Mouse (Mus musculus) lung, postnatal 4 days (tissue): ENCODE measurements around the gene Serpina3a.

Experiments used
- DNase-seq, 2 experiments: peaks; one replicate each; pipeline ENCODE4 v3.0.0; 2021

Serpina3a gene

DNA sequence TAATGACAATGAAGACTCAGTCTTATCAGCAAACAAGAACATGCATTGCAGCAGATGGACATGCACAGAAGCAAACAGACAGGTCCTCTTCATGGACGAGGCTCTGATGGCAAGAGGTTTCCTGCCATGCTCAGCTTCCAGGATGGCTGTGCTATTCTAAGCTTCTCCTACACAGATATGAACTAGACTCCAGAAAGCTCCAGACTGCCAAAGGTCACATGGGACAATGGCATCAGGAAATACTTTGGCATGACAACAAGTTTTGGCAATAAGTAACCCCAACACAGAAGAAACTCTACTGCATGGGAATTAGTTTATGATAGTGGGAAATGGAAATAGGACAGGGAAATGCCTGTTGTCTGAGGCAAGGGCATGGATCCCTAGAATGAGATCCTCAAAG is 30.8 kb downstream of the Serpina3a start:
- DNase-seq, result no peak

DNA sequence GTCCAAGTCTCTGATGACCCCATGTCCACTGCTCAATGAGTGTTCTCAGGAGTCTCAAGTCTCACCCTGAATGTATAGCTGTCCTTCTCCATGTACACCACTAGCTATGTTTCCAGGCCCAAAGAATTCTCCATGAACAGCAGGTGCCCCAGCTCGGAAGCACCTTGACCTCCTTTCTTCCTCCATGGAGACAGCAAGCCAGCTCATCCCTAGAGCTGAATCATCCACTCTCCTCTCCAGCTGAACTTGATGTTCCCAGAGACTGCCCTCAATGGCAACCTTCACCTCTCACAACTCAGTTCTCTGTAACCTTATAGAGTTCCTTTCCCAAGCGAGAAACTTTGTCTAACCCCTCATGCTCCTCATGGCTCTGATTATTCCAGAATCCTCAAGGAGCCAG is 33.0 kb downstream of the Serpina3a start:
- no peak for DNase-seq

DNA sequence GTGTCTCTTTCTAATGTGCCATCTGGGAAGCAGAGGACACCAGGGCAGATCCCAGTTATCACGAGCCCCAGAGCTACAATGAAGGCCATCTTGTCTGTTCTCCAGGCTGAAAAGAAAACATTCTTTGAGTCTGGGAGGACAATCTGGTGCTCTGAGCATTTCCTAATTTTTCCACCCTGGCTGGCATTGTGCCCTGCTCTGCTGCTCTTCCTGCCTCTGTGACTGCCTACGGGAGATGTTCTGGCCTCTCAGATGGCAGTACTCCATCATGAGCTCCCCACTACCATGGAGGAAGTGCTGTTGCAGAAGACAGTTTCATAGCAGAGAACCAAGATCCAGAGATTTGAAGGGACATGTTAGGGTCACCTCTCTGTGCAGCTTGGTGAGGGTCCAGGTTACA is 39.5 kb downstream of the Serpina3a start:
- DNase-seq, result peak in 1 of 2 experiments; percentile 31

DNA sequence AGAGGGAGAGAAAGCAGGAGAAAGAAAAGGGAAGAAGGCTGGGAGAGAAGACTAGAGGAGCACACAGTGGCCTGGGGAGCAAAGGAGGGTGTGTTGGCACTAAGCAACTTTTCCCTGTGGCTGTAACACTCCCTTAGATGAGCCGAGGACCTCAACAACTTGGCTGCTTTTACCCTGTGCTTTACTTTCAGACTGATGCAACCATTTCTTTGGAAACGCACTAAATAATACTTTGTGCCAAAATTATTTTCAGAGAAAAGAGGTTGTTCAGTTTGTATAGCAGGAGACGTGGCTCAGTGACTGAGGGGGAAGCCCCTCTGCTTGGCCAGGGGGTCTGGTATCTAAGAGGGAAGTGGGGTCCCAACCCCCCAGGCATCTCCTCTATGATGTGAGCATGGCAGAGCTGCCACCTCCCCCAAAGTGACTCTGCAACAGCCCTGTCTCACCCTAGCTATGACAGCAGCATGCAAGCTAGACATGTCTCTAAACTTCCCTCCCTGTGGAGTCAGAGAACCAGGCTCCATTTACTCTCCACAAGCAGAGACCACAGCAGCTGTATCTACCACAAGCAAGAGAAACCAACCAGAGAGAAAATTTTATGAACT is 40.6 kb downstream of the Serpina3a start:
- DNase-seq, result no peak

DNA sequence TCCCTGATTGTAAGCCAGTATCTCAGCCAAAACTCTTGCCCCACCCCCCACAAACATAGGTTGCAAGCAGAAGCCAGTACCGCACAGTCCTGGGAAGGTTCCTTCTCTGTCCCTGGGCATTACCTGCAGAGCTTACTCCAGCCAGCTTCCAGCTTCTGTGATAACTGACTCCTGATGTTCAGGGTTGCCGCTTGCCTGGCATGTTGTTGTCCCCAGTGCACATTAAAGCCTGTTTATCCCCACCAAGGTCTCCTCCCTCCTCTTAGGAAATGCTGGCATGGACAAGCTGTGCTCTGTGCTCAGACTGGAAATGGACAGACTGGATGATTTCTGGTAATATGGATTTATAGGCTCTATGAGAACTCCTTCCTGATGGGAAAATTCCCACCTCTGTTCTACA is 41.1 kb downstream of the Serpina3a start, which contains the start of gene Serpina3c:
Serpina3c (minus strand) TSS at position 215 of the 400 bp plus-strand sequence.
- DNase-seq, result no peak
